Mouse (Mus musculus) heart, embryonic 13.5 days (tissue): ENCODE measurements around the gene Gm42372. TPM values are rescaled to one million over a fixed set of nuclear protein-coding genes. Genes with fewer than 3 reads are reported as not detected.
"Not testable (repeated sequence)": the region's sequence is repeated elsewhere in the genome, so short reads cannot be mapped to it uniquely, and the experiment has no call there.

ENCODE experiments used
- ATAC-seq: fragments of 200-750 bp; cut with Nextera tagmentation; 2 replicates; pipeline ENCODE4 v1.8.0; 2017; ENCODE audit warnings: moderate TSS enrichment; ENCODE audit not compliant: insufficient number of reproducible peaks, low FRiP score, low TSS enrichment; ENCODE audit errors: extremely low read depth
- H3K27ac ChIP-seq: fragments of 300-500 bp; sonication (generic); replicated peaks from 2 replicates; pipeline ENCODE4 v1.5.1; 2015; ENCODE audit warnings: moderate library complexity, mild to moderate bottlenecking, inconsistent platforms
- H3K27me3 ChIP-seq: fragments of 300-500 bp; sonication (generic); replicated peaks from 2 replicates; pipeline ENCODE4 v1.6.1; 2015; ENCODE audit warnings: mild to moderate bottlenecking, inconsistent platforms
- H3K36me3 ChIP-seq: fragments of 300-500 bp; sonication (generic); 2 replicates; pipeline ENCODE4 v1.6.1; 2015; ENCODE audit warnings: mild to moderate bottlenecking, inconsistent platforms
- H3K4me1 ChIP-seq: fragments of 300-500 bp; sonication (generic); 2 replicates; pipeline ENCODE4 v1.6.1; 2015; ENCODE audit warnings: inconsistent platforms
- H3K4me2 ChIP-seq: fragments of 300-500 bp; sonication (generic); 2 replicates; pipeline ENCODE4 v1.6.1; 2015; ENCODE audit warnings: inconsistent platforms, mild to moderate bottlenecking, moderate library complexity
- H3K4me3 ChIP-seq: fragments of 300-500 bp; sonication (generic); 2 replicates; pipeline ENCODE4 v1.5.1; 2015; ENCODE audit warnings: moderate library complexity, mild to moderate bottlenecking, inconsistent platforms
- H3K9ac ChIP-seq: fragments of 300-500 bp; sonication (generic); 2 replicates; pipeline ENCODE4 v1.6.1; 2015; ENCODE audit warnings: inconsistent platforms, mild to moderate bottlenecking, moderate library complexity
- H3K9me3 ChIP-seq: fragments of 300-500 bp; sonication (generic); 2 replicates; pipeline ENCODE4 v1.6.1; 2016; ENCODE audit warnings: inconsistent platforms
- WGBS: fragments of 180-500 bp; shearing (Covaris S2); methylation state at CpG from one replicate; pipeline ENCODE4 v1.1.7; 2015; ENCODE audit warnings: mixed read lengths; 5-methylcytosine and 5-hydroxymethylcytosine counted together
- polyA plus RNA-seq: library from polyadenylated mRNA; unstranded; fragments of >200 nt; fragmentation: Nextera tagmentation; extraction: Ambion mirVana; gene quantifications from 2 replicates; pipeline ENCODE4 v1.2.1, GENCODE M21; 2015

Gm42372 gene
- polyA plus RNA-seq, 1 experiment from 2014 or later: 0.09 TPM

DNA sequence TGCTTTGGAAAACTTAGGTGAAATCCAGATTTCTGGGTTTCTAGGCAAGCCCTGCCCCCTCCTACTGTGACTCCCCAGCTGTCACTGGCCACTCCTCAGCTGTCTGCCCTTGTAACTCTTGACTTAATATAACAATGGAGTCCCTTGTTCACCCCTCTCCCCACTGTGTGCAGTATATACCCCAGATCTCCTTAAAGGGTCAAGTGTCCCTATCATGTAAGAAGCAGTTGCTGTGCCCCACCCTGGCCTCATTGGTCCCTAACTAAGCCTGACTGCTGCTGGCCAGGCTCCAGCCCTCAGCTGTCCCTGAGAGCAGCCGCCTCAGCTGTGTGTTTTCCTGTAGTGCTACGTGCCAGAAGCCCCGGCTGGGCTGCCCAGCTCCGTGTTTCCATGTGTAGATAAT lies 34.9 kb upstream of the Gm42372 start:
- Histone ChIP-seq H3K36me3 (no peaks in the 10 kb centered on the region), H3K27me3 (peaks cover 57% of the 10 kb centered on the region), H3K4me2 (peak overlapping the region; percentile 92), H3K27ac (peak overlapping the region; percentile 20; the same call in 1 of the 2 replicates), H3K4me3 (peak overlapping the region; percentile 66), H3K4me1 (peaks cover 63% of the 10 kb centered on the region), H3K9ac (peak overlapping the region; percentile 61; the same call in 1 of the 2 replicates), H3K9me3 (no peaks in the 10 kb centered on the region)
- 4% methylated on average over 4 of the region's 4 CpGs for WGBS
- ATAC-seq: no peak

DNA sequence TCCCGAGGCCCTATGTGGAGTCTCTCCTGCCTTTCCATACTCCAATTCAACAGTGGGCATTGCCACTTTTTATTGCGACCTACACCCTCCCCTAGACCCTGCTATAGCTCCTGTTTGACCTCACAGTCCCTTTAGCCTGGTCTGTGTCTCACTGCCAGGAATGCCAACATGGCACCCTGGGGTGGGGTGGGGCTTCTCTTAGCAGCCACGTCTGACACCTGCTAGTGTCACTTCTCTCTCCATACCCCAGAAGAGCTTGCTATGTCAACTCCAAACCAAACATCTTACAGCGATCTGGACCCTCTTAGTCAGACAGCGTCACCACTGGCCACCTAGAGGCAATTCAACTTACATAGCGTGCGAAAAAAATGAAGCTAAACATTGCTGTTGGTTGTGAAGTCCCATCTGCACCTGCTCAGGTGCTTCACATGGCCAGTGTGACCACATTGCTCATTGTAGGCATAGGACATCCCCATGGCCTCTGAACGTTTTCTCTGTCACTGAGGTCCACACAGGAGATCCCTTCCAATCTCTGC lies 33.9 kb upstream of the Gm42372 start:
- WGBS: 56% methylated on average over 8 of the region's 8 CpGs
- H3K4me1 ChIP-seq: peaks cover 62% of the 10 kb centered on the region

GRCm38 (mm10) chr7:16949908-16950841 lies 32.7 kb upstream of the Gm42372 start:
- Histone ChIP-seq H3K9me3 (no peaks in the 10 kb centered on the region), H3K27ac (no peak overlapping the region), H3K27me3 (peaks cover 46% of the 10 kb centered on the region), H3K4me2 (peak overlapping the region; percentile 70), H3K4me3 (peak overlapping the region; percentile 44), H3K36me3 (no peaks in the 10 kb centered on the region), H3K4me1 (peaks cover 51% of the 10 kb centered on the region), H3K9ac (peak overlapping the region; percentile 71)
- WGBS: 9% methylated on average over 29 of the region's 29 CpGs
- ATAC-seq: no peak

More for the DNA sequence above, 33.9 kb upstream of the Gm42372 start:
- no peak overlapping the region for H3K4me2 ChIP-seq
- ATAC-seq: no peak
- no peaks in the 10 kb centered on the region for H3K36me3 ChIP-seq
- H3K27me3 ChIP-seq: peaks cover 52% of the 10 kb centered on the region
- H3K27ac ChIP-seq: no peak overlapping the region
- H3K9me3 ChIP-seq: no peaks in the 10 kb centered on the region
- H3K4me3 ChIP-seq: no peak overlapping the region
- H3K9ac ChIP-seq: no peak overlapping the region; the same call in 1 of the 2 replicates

DNA sequence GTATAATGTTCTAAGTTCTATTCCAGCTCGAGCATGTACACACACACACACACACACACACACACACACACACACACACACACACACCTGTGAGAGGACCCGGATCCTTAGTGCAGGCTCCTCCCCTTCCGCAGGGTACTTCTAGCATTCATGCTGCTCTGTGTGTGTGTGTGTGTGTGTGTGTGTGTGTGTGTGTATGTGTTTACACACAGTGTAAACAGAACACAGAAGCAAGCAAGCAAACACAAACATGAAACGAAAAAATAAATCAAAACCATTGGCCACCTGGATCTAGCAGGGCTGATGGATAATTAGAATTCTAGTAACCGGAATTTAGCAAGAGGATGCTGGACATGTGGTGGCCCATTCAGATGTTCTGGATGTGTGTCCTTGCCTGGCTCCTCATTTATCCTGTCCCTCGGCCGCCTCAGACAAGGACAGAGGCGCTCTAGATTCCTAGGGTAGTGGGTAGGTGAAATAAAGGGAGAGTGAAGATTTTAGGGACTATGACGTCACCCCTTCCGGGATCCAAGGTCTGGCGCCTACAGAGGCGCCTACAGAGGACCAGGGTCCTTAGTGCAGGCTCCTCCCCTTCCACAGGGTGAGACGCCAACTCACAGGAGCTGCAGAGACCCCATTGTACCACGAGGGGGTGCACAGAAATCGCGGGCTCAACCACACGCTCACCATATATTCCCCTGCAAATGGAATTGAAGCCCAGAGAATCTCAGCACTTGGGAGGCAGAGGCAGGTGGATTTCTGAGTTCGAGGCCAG lies 31.8 kb upstream of the Gm42372 start:
- no peak overlapping the region for H3K4me3 ChIP-seq
- H3K4me1 ChIP-seq: peaks cover 43% of the 10 kb centered on the region
- H3K4me2 ChIP-seq: peak overlapping the region; percentile 20; the same call in 1 of the 2 replicates
- no peaks in the 10 kb centered on the region for H3K9me3 ChIP-seq
- ATAC-seq: peak; percentile 48; the same call in 1 of the 2 replicates
- H3K27me3 ChIP-seq: peaks cover 38% of the 10 kb centered on the region
- no peak overlapping the region for H3K9ac ChIP-seq
- no peaks in the 10 kb centered on the region for H3K36me3 ChIP-seq
- no peak overlapping the region for H3K27ac ChIP-seq
- WGBS: 25% methylated on average over 18 of the region's 18 CpGs

DNA sequence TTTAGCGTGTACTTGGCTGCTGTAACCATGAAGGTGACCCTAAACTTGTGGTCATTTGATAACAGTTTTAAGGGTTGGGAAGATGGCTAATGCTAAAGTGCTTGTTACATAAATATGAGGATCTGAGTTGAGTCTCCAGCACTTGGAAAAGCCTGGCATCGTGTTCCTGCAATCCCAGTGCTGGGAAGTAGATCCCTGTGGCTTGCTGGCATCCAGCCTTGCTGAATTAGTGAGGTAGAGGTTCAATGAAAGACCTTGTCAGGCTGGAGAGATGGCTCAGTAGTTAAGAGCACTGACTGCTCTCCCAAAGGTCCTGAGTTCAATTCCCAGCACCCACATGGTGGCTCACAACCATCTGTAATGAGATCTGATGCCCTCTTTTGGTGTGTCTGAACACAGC lies 29.1 kb upstream of the Gm42372 start:
- not testable (repeated sequence) for H3K4me2 ChIP-seq, ATAC-seq, H3K36me3 ChIP-seq, H3K27ac ChIP-seq, H3K4me3 ChIP-seq, H3K9ac ChIP-seq, H3K9me3 ChIP-seq
- H3K4me1 ChIP-seq: peaks cover 15% of the 10 kb centered on the region
- WGBS: 60% methylated on average over 2 of the region's 2 CpGs
- H3K27me3 ChIP-seq: peaks cover 11% of the 10 kb centered on the region

GRCm38 (mm10) chr7:16955712-16956111 lies 27.2 kb upstream of the Gm42372 start:
- peaks cover 13% of the 10 kb centered on the region for H3K27me3 ChIP-seq
- WGBS: 74% methylated on average over 4 of the region's 4 CpGs
- H3K9ac ChIP-seq: no peak overlapping the region
- H3K4me2 ChIP-seq: no peak overlapping the region
- H3K9me3 ChIP-seq: no peaks in the 10 kb centered on the region
- H3K4me1 ChIP-seq: peaks cover 5% of the 10 kb centered on the region; the same call in 1 of the 2 replicates
- no peak for ATAC-seq
- no peaks in the 10 kb centered on the region for H3K36me3 ChIP-seq
- H3K4me3 ChIP-seq: no peak overlapping the region
- H3K27ac ChIP-seq: no peak overlapping the region

- Histone ChIP-seq H3K4me3 (no peak overlapping the region), H3K36me3 (no peaks in the 10 kb centered on the region), H3K9ac (no peak overlapping the region), H3K4me1 (no peaks in the 10 kb centered on the region), H3K9me3 (no peaks in the 10 kb centered on the region), H3K4me2 (no peak overlapping the region), H3K27ac (no peak overlapping the region), H3K27me3 (peaks cover 20% of the 10 kb centered on the region)
- ATAC-seq: no peak
- WGBS: 65% methylated on average over 15 of the region's 15 CpGs
These were observed 26.2 kb upstream of the Gm42372 start for GRCm38 (mm10) chr7:16956410-16957265.

DNA sequence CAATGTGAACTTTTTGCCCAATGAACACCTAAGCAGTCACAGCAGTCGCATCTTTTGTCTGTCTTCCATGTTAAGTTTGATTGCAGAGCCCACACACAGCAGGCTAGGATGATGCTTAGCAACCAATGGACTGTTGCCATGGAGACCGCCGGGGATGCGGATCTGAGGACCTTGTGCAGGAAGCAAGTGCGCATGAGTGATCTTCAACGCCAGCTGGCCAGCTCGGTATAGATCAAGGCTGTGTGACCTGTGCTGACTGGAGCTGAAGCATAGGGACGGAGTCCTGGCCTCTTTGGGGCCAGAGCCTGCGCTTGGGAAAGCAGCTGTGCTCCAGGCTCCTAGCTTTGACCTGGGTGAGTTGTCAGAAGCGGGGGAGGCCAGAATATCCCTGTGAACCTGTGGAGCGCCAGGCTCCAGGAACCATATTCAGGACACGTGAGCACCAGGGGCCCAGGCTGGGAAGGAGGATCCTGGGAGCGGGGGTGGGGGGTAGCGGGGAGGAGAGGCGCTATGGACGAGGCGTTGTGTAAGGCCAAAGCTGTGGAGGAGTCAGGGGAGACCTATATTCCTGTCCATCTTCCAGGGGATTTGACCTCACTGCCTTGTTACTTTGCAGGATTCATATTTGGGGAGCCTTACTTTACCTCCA lies 23.2 kb upstream of the Gm42372 start, which contains the start of gene Pnmal1:
TSS of gene Pnmal1 (plus strand) at position 141 of the 649 bp plus-strand sequence.
- no peak within 1 kb of the TSS for H3K27ac ChIP-seq
- 28% methylated on average over 17 of the region's 17 CpGs for WGBS
- no peaks in the 10 kb centered on the region for H3K36me3 ChIP-seq
- H3K4me2 ChIP-seq: peak within 1 kb of the TSS; percentile 12; the same call in 1 of the 2 replicates
- peaks cover 20% of the 10 kb centered on the region for H3K27me3 ChIP-seq
- no peak within 1 kb of the TSS for H3K9ac ChIP-seq
- H3K9me3 ChIP-seq: no peaks in the 10 kb centered on the region
- no peak within 1 kb of the TSS for H3K4me3 ChIP-seq
- no peaks in the 10 kb centered on the region for H3K4me1 ChIP-seq
- no peak for ATAC-seq

DNA sequence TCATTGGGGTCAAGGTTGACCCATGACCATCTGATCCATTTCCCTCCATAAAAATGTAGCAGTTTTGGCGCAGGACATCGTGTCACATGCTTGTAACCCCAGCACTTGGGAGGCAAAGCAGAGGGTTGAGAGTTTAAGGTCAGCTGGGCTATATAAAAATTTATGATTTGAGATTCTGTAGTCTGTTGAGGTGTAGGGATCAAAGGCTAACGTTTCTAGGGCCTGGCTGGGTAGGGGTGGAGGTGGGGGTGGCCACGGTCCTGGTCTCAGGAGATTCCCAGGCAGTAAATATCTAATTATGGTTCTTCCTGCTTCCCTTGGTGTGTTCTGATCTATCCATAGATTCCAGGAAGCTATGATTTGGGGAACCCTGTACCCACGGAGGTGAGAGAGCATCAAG lies 21.2 kb upstream of the Gm42372 start:
- Histone ChIP-seq H3K9ac (no peak overlapping the region), H3K36me3 (no peaks in the 10 kb centered on the region), H3K4me1 (no peaks in the 10 kb centered on the region), H3K4me2 (no peak overlapping the region), H3K4me3 (no peak overlapping the region), H3K9me3 (no peaks in the 10 kb centered on the region), H3K27ac (no peak overlapping the region), H3K27me3 (peaks cover 20% of the 10 kb centered on the region)
- no peak for ATAC-seq
- 73% methylated on average over 5 of the region's 5 CpGs for WGBS

- H3K36me3 ChIP-seq: no peaks in the 10 kb centered on the region
- H3K9me3 ChIP-seq: no peaks in the 10 kb centered on the region
- H3K27ac ChIP-seq: no peak overlapping the region
- 76% methylated on average over 6 of the region's 6 CpGs for WGBS
- H3K4me2 ChIP-seq: no peak overlapping the region
- ATAC-seq: no peak
- no peak overlapping the region for H3K9ac ChIP-seq
- peaks cover 10% of the 10 kb centered on the region for H3K4me1 ChIP-seq
- H3K27me3 ChIP-seq: no peaks in the 10 kb centered on the region
- no peak overlapping the region for H3K4me3 ChIP-seq
These were observed 14.5 kb upstream of the Gm42372 start for GRCm38 (mm10) chr7:16968414-16968813.
